Mouse (Mus musculus) 416B (cell line): Measurements from ENCODE around the gene Zfp709.
A peak's percentile ranks its signal among the peaks of the same experiment; 100 is the strongest.
"Not testable (repeated sequence)": the region's sequence is repeated elsewhere in the genome, so short reads cannot be mapped to it uniquely, and the experiment has no call there.

Experiments
- DNase-seq: peaks from one replicate; pipeline ENCODE4 v3.0.0; 2011; ENCODE audit warnings: low read depth

The Zfp709 gene

GRCm38 (mm10) chr8:71881618-71882274, at the start of gene Zfp709:
Zfp709 (plus strand) TSS chr8:71882019.
- DNase-seq, result no peak

GRCm38 (mm10) chr8:71838207-71838606, 43.6 kb upstream of the Zfp709 start:
- DNase-seq, result not testable (repeated sequence)

GRCm38 (mm10) chr8:71841201-71841817, 40.5 kb upstream of the Zfp709 start:
- not testable (repeated sequence) for DNase-seq

- not testable (repeated sequence) for DNase-seq
These were observed 39.3 kb upstream of the Zfp709 start for GRCm38 (mm10) chr8:71842476-71842875.

- DNase-seq, result not testable (repeated sequence)
These were observed 37.4 kb upstream of the Zfp709 start for GRCm38 (mm10) chr8:71844453-71844852.

GRCm38 (mm10) chr8:71845993-71846483, 35.8 kb upstream of the Zfp709 start:
- DNase-seq, result not testable (repeated sequence)

- not testable (repeated sequence) for DNase-seq
These were observed 35.1 kb upstream of the Zfp709 start for GRCm38 (mm10) chr8:71846745-71847144.

GRCm38 (mm10) chr8:71851014-71851413, 30.8 kb upstream of the Zfp709 start:
- not testable (repeated sequence) for DNase-seq

- DNase-seq, result not testable (repeated sequence)
These were observed 28.5 kb upstream of the Zfp709 start for GRCm38 (mm10) chr8:71853360-71853759.

- not testable (repeated sequence) for DNase-seq
These were observed 25.0 kb upstream of the Zfp709 start for GRCm38 (mm10) chr8:71856630-71857328.

GRCm38 (mm10) chr8:71857364-71857763, 24.5 kb upstream of the Zfp709 start:
- DNase-seq, result not testable (repeated sequence)

GRCm38 (mm10) chr8:71861551-71861950, 20.3 kb upstream of the Zfp709 start:
- not testable (repeated sequence) for DNase-seq

GRCm38 (mm10) chr8:71862038-71862437, 19.8 kb upstream of the Zfp709 start:
- not testable (repeated sequence) for DNase-seq

GRCm38 (mm10) chr8:71900666-71901065, 18.8 kb downstream of the Zfp709 start:
- not testable (repeated sequence) for DNase-seq

- DNase-seq, result not testable (repeated sequence)
These were observed 21.3 kb downstream of the Zfp709 start for GRCm38 (mm10) chr8:71903084-71903483.

GRCm38 (mm10) chr8:71906809-71907208, 25.0 kb downstream of the Zfp709 start:
- no peak for DNase-seq

- peak; percentile 61 for DNase-seq
These were observed 26.0 kb downstream of the Zfp709 start for GRCm38 (mm10) chr8:71907798-71908257.

- DNase-seq, result peak; percentile 83
These were observed 26.8 kb downstream of the Zfp709 start, which contains the start of the genes Zfp882 and Zfp617 for GRCm38 (mm10) chr8:71908309-71909261. Zfp882 (plus strand) TSS chr8:71908608. Zfp617 (plus strand) TSS chr8:71908635.

- no peak for DNase-seq
These were observed 30.5 kb downstream of the Zfp709 start for GRCm38 (mm10) chr8:71912286-71912685.

- DNase-seq, result peak; percentile 97
These were observed 41.0 kb downstream of the Zfp709 start for GRCm38 (mm10) chr8:71922567-71923401.
